Mouse (Mus musculus) mesoderm, embryonic 11.5 days (tissue): ENCODE data around the gene Pla2g7.
"Not testable (repeated sequence)": the region's sequence is repeated elsewhere in the genome, so short reads cannot be mapped to it uniquely, and the experiment has no call there.

Experiments
- DNase-seq: peaks from one replicate; pipeline ENCODE4 v3.0.0-alpha.2; 2012; ENCODE audit warnings: low read depth, low spot score

Gene Pla2g7

DNA sequence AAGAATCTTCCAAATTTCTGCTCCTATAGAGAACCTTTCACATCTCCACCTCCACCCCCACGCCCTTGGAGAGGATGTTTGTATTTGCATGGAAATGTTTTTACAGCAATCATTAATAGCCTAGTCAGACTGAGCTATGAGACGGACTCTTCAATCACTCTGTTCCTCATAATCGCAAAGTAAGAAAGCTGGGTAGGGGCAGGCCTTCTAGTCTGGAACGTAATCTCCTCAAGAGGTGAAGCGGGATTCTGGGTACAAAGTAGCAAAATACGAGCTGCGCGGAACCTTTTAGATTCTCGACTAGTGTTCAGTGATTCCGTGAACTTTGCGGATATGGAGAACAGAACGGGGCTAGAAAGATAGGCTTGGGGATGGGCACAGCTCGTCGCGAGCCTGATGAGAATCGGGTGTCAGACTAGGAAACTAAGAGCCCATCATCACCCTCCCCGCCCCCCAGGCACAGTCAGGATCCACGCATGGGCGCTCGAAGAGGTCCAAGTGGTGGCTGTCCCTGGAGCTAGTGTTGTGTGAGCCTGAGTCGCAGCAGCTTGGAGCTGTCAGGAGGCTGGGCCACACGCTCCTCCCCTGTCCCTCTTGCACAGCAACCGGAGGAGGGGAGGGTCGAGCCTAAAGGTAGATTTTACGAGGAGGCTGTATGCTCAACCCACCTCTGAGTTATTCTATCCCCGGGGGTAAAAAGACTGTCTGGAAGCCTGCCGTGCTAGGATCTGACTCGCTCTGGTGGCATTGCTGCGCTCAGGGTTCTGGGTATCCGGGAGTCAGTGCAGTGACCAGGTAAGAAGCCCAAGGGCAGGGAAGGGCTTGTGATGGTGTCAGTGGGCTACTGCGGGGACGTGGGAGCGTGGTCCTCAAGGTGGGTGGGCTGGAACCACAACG, at the start of gene Pla2g7:
Gene Pla2g7 (plus strand): TSS at position 107 of the 897 bp plus-strand sequence.
- peak; percentile 62 for DNase-seq

DNA sequence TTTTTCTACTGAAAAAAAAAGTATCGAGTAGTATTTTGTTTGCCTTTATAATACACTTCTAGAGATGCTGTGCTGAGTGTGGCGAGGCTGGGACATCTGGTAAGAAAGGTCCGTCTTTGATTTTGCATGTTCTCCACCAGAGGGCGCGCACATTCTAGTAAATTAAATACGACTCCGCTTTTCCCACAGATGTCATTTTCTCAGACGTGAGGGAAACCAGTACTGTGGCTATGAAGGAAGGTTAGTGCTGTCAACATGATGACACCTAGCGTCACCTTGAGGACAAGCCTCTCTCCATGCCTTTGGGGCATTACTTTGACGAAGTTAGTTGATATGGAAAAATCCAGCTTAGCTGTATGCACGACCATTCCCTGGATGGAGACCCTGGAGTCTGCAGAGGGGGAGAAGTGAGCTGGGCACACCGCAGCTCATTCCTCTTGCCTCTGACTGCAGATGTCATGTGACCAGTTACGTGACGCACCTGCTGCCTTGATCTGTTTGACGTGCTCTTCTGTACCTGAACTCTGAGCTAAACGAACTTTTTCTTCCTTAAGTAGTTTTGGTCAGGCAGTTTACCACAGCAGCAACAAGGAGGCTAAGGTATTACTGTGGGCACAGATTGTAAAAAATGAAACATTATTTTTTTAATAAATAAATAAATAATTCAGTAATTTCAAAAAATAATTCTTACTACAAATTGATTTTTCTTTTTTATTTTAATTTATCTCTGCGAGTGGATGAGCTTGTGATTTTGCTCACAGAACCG, 49.1 kb upstream of the Pla2g7 start:
- peak; percentile 84 for DNase-seq

DNA sequence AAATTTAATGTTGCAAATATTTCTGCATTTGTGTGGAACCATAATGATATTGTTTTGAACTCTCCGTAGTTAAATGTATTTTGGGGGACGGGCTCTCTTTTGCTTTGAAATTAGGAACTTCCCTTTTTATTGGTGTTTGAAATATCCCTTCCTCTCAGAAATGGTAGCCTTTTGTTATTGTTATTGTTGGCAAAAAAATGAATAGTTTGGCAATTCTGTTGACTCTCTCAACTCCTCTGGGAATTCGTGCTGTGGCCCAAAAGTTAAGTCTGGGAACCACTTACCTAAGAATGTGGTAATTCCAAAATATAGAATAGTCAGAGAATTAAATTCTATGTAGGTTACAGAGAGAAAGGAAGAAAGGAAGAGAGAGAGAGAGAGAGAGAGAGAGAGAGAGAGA, 47.7 kb upstream of the Pla2g7 start:
- DNase-seq, result no peak

DNA sequence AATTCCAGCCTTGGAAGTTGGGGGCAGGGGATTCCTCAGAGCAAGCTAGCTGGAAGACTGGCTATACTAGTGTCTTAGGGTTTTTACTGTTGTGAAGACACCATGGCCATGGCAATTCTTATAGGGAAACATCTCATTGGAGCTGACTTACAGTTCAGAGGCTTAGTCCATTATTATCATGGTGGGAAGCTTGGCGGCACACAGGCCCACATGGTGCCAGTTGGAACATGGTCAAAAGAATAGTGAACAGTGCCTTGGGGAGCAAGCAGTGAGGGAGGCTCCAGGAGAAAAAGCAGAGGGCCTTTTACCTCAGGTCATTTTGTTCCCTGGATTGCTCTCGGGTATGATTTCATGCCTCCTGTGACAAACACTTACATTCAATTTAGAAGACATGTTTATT, 37.4 kb upstream of the Pla2g7 start:
- DNase-seq, result no peak

- no peak for DNase-seq
Observed at GRCm38 (mm10) chr17:43531192-43531591, 36.7 kb upstream of the Pla2g7 start.

DNA sequence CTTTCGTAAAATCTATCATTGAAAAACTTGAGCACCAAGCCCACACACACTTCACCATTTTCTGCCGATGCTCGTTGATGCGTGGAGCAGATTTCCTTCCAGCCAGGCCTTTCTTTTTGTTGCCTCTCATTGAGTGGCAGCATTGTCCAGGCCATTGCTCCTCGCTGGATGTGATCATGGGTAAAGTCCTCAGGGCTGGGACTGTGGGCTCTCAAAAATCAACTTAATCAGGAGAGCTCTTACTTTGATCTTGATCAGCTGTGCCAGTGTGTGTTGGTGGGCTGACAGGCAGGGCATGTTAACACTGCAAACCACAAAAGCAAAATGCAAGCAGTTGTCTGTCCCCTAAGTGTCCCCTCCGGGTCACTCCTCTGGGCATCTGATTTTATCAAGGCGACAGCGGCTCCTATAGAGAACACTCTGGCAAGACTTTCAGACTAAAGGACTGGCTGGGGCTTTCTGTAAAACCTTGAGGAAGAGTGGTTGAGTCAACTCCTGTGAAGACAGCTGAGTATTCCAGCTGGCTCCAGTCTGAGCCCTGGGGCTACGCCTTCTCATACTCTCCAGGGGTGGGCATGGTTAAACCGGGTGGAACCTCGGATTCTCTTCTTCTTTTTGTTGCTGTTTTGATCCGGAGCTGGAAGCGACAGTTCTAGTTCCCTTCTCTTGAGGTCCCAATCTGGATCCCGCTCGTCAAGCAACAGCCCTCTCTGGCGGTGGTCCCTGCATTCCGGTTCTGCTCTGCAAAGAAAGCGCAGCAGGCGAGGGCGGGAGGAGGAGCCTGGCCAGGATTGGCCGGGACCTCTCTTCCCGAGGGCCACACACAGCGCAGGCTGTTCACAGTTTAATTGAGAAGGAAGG, 33.3 kb upstream of the Pla2g7 start:
- peak; percentile 65 for DNase-seq

DNA sequence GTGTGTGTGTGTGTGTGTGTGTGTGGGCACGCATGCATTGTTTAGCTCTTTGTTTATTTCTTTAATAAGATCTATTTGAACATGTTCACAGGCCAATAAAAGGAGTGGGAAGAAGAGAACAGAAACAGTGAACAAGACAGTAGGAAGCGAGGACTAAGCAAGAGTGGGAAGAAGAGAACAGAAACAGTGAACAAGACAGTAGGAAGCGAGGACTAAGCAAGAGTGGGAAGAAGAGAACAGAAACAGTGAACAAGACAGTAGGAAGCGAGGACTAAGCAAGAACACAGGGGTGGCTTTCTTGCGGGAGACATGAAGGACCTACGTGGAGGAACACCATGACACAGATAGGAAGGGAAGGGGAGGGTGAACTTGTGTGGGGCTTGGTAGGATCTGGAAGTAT, 31.1 kb upstream of the Pla2g7 start:
- not testable (repeated sequence) for DNase-seq

- no peak for DNase-seq
Observed at GRCm38 (mm10) chr17:43538767-43539166, 29.1 kb upstream of the Pla2g7 start.

DNA sequence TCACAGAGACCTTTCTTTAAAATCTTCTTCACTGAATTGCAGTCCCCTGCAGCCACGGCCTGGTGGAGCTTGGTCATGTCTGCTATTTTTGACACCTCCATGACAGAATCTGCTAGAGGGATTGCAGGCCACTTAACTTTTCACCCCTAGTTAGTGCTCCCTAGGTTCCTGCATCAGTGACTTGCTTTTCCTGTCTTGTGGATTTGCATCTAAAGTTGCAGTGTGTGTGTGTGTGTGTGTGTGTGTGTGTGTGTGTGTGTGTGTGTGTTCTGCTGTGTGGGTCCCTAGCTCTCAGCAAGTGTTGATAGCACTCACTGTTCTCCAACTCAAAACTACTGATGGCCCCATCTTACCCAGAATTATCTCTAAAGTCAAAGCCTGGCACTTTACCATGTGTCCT, 24.4 kb upstream of the Pla2g7 start, which contains the start of gene Ankrd66:
Gene Ankrd66 (minus strand): TSS at position 101 of the 400 bp plus-strand sequence.
- no peak for DNase-seq

DNA sequence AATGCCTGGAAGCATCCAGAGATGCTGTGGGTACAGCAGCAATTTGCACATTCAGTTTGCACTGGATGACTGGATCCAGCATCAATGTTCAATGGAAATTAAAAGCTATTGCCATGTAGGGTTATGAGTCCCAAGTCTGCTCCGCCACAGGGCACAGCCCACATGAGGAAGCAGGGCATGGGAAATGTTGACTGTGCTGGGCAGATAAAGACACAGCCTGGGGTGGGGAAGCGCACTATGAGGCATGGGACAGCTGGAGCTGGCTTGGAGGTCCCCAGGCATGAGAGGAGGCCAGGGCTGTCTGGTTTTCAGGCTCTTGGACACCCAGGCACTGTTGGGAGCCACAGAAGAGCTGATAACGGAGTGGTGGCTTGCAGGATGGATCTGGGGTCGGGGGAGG, 23.9 kb upstream of the Pla2g7 start:
- DNase-seq, result no peak

GRCm38 (mm10) chr17:43551122-43551630, 16.7 kb upstream of the Pla2g7 start:
- peak; percentile 42 for DNase-seq

- DNase-seq, result peak; percentile 45
Observed at GRCm38 (mm10) chr17:43554516-43555403, 13.1 kb upstream of the Pla2g7 start.

DNA sequence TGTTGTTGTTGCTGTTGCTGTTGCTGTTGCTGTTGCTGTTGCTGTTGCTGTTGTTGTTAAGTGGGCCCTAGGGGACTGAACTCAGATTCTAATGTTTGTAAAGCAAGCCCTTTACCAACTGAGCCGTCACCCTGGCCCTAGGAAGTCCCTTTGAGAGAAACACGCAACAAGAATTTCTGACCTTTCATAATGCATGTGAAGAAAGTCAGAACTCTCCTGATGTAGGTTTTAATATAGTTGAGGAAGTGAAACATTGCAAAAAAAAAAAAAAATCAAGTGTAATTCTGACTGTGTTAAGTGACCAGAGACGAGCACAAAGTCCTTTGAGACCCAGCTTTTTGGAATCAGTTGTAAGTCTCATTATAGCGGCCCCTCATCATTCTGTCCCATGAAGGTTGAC, 10.8 kb upstream of the Pla2g7 start:
- no peak for DNase-seq

- no peak for DNase-seq
Observed at GRCm38 (mm10) chr17:43557541-43558090, 10.3 kb upstream of the Pla2g7 start.

- DNase-seq, result no peak
Observed at GRCm38 (mm10) chr17:43558678-43559077, 9.2 kb upstream of the Pla2g7 start.

GRCm38 (mm10) chr17:43563192-43563987, 4.5 kb upstream of the Pla2g7 start:
- DNase-seq, result no peak

DNA sequence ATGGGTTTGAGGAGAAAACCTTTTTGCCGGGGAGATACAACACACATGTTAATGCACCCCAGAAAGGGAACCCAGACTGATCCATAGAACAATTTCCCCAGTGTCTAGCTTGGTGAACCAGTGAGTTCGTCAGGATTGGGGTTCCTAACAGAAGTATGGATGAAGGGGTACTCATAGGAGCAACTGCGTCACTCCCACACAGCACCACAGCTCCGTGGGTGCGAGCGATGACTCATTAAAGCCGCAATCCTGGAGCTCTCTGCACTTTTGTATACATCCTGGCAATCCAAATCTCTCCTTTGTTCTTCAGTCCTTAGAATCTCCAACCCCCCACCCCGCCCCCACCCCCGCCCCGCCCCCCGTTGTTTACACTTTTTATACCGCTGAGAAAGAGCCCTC, 306 bp upstream of the Pla2g7 start:
- DNase-seq, result no peak

- no peak for DNase-seq
Observed at GRCm38 (mm10) chr17:43569287-43569686, 1.4 kb downstream of the Pla2g7 start.

- DNase-seq, result no peak
Observed at GRCm38 (mm10) chr17:43573624-43574073, 5.8 kb downstream of the Pla2g7 start.
